Mouse (Mus musculus) liver, adult 2 months (tissue): ENCODE results near the gene Palm. TPM values are rescaled to one million over a fixed set of nuclear protein-coding genes. Genes with fewer than 3 reads are reported as not detected.

ENCODE experiments used
- DNase-seq: peaks from one replicate; pipeline ENCODE4 v3.0.0-alpha.2; 2011; ENCODE audit warnings: low read depth, low spot score; ENCODE audit errors: extremely low read depth
- H3K27ac ChIP-seq: fragments of 200-500 bp; replicated peaks from 2 replicates; pipeline ENCODE4 v1.5.1; 2012; ENCODE audit warnings: low read depth, mild to moderate bottlenecking, control low read depth, inconsistent platforms, low read length; ENCODE audit not compliant: insufficient read depth
- H3K27me3 ChIP-seq: fragments of 200-500 bp; 2 replicates; pipeline ENCODE4 v1.6.1; 2012; ENCODE audit warnings: mild to moderate bottlenecking, moderate library complexity, low read length, inconsistent platforms; ENCODE audit not compliant: control insufficient read depth, insufficient read depth
- H3K36me3 ChIP-seq: fragments of 200-500 bp; 2 replicates; pipeline ENCODE4 v1.6.1; 2012; ENCODE audit warnings: low read length, inconsistent platforms; ENCODE audit not compliant: control insufficient read depth, insufficient read depth
- H3K4me1 ChIP-seq: fragments of 200-500 bp; 2 replicates; pipeline ENCODE4 v1.6.1; 2011; ENCODE audit warnings: low read length; ENCODE audit not compliant: control insufficient read depth, insufficient read depth
- H3K4me3 ChIP-seq: fragments of 200-500 bp; 2 replicates; pipeline ENCODE4 v1.5.1; 2011; ENCODE audit warnings: low read depth, mild to moderate bottlenecking, control low read depth, low read length, moderate library complexity; ENCODE audit not compliant: insufficient read depth
- H3K79me2 ChIP-seq: fragments of 200-500 bp; 2 replicates; pipeline ENCODE4 v1.6.1; 2012; ENCODE audit warnings: inconsistent platforms, mild to moderate bottlenecking, low read length, moderate library complexity; ENCODE audit not compliant: control insufficient read depth, insufficient read depth
- H3K9ac ChIP-seq: fragments of 200-500 bp; 2 replicates; pipeline ENCODE4 v1.6.1; 2012; ENCODE audit warnings: low read depth, mild to moderate bottlenecking, control low read depth, inconsistent platforms, low read length
- CTCF ChIP-seq: fragments of 200-500 bp; IDR thresholded peaks from 2 replicates; pipeline ENCODE4 v1.5.1; 2011; ENCODE audit warnings: low read depth, low read length, control low read depth
- POLR2A ChIP-seq: fragments of 200-500 bp; IDR thresholded peaks from 2 replicates; pipeline ENCODE4 v1.6.1; 2011; ENCODE audit warnings: low read length, control low read depth; ENCODE audit not compliant: insufficient read depth; ENCODE audit errors: extremely low read depth
- WGBS: fragments of 180-500 bp; shearing (Covaris S2); methylation state at CpG from one replicate; pipeline ENCODE4 v1.1.7; 2018; 5-methylcytosine and 5-hydroxymethylcytosine counted together
- polyA plus RNA-seq: library from polyadenylated mRNA; depleted of rRNA; stranded (reverse); fragments of >200 nt; gene quantifications from 2 replicates; pipeline ENCODE4 v1.2.3, GENCODE M21; 2012
- total RNA-seq: library from RNA; depleted of rRNA; stranded (reverse); fragments of >200 nt; gene quantifications from 2 replicates; pipeline ENCODE4 v1.2.3, GENCODE M21; 2014

Gene Palm
- total and polyA plus RNA-seq, 2 experiments: 0.92 to 1.9 TPM

DNA sequence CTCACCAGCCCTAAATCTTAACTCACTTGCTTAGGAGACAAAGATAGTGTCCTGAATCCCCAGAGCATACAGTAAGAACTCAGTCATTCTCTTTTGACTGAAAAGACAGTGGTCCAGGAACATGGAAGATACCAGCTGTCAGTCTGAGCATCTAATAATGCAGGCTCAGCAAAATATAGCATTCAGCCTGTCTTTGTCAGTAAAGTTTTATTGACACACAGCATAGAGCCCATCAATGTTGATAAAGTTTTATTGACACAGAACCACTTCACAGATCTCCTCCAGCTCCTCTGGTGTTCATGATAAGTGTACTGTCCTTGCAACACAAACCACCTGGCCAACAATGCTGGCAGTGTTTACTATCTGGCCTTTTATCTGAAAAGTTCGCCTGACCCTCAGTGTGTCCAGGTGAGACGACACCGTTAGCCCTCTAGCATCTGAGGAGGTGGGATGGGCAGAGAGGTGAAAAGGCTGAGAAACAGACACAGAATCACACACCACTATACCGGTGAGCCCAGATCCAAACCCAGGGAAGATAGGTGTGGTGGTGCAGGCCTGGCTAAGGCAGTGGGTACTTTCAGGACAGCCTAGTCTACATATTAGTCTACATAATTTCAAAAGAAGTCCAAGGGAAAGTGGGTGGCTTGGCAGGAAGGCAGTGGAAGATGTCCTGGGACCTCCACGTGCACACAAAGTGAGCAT is 882 bp upstream of the Palm start:
- 78% methylated on average over 5 of the region's 5 CpGs for WGBS

GRCm38 (mm10) chr10:79793738-79794490 is 542 bp downstream of the Palm start:
- TF ChIP-seq POLR2A: no peak
- no peak for TF ChIP-seq CTCF
- Histone ChIP-seq H3K27me3 (0 out of 2 replicates have a peak, but pooled peaks cover 5% of the 10 kb centered on the region), H3K79me2 (no peaks in the 10 kb centered on the region), H3K27ac (no peak overlapping the region; the same call in 1 of the 2 replicates), H3K4me3 (peak overlapping the region; percentile 70), H3K4me1 (no peaks in the 10 kb centered on the region), H3K9ac (peak overlapping the region; percentile 86), H3K36me3 (no peaks in the 10 kb centered on the region)
- 18% methylated on average over 37 of the region's 38 CpGs for WGBS
- no peak for DNase-seq

More for the DNA sequence above, 882 bp upstream of the Palm start:
- H3K27me3 ChIP-seq: 0 out of 2 replicates have a peak, but pooled peaks cover 5% of the 10 kb centered on the region
- no peak overlapping the region for H3K9ac ChIP-seq
- no peaks in the 10 kb centered on the region for H3K4me1 ChIP-seq
- no peak overlapping the region for H3K4me3 ChIP-seq
- DNase-seq: no peak
- no peaks in the 10 kb centered on the region for H3K36me3 ChIP-seq
- TF ChIP-seq POLR2A (no peak), CTCF (no peak)
- H3K79me2 ChIP-seq: no peaks in the 10 kb centered on the region
- no peak overlapping the region for H3K27ac ChIP-seq

- DNase-seq: no peak
- WGBS: 53% methylated on average over 10 of the region's 10 CpGs
- Histone ChIP-seq H3K79me2 (no peaks in the 10 kb centered on the region), H3K4me3 (peak overlapping the region; percentile 70), H3K4me1 (no peaks in the 10 kb centered on the region), H3K27ac (no peak overlapping the region), H3K27me3 (0 out of 2 replicates have a peak, but pooled peaks cover 5% of the 10 kb centered on the region), H3K36me3 (no peaks in the 10 kb centered on the region), H3K9ac (peak overlapping the region; percentile 35)
- TF ChIP-seq POLR2A: no peak
- TF ChIP-seq CTCF: no peak
Measured at GRCm38 (mm10) chr10:79794491-79794931, 1.1 kb downstream of the Palm start.

DNA sequence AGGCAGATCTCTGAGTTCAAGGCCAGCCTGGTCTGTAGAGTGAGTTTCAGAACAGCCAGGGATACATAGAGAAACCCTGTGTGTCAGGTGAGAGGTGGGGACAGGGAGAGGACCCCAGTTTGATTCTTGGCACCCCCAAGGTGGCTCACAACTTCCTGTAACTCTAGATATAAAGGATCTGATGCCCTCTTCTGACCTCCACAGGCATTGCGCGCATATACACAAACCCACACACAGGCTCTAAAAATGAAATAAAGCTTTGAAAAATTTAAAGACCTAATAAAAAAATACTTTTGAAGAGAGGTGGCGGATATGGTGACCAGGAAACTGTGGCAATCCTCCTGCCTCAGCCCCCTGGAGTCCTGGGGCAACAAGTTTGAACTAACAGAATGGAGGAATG is 2.5 kb downstream of the Palm start:
- H3K4me1 ChIP-seq: no peaks in the 10 kb centered on the region
- no peak overlapping the region for H3K9ac ChIP-seq
- H3K4me3 ChIP-seq: no peak overlapping the region
- TF ChIP-seq POLR2A: no peak
- TF ChIP-seq CTCF: no peak
- DNase-seq: no peak
- no peaks in the 10 kb centered on the region for H3K36me3 ChIP-seq
- no peaks in the 10 kb centered on the region for H3K79me2 ChIP-seq
- H3K27me3 ChIP-seq: 0 out of 2 replicates have a peak, but pooled peaks cover 5% of the 10 kb centered on the region
- 97% methylated on average over 3 of the region's 3 CpGs for WGBS
- H3K27ac ChIP-seq: no peak overlapping the region

DNA sequence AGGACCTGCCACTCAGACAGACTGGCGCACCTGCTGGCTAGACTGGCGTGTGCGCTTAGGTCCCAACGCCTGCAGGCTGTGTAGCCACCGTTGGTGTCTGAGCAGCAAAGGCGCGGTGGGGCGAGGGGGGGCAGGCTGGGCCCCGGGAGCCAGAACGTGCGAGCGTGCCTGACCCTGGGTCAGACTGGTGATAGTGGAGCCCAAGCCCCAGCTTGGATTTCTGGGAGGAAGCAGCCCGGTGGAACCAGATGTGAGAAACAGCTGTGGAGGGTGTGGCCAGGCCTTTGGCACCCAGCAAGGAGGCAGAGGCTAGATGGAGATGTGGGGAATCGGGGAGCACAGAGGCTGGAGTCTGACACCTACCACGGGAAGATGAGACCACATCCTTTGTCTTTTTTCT is 4.0 kb downstream of the Palm start:
- no peak overlapping the region for H3K9ac ChIP-seq

More for the DNA sequence above, 4.0 kb downstream of the Palm start:
- TF ChIP-seq POLR2A (no peak), CTCF (no peak)
- H3K4me1 ChIP-seq: peaks cover 8% of the 10 kb centered on the region
- H3K27me3 ChIP-seq: 0 out of 2 replicates have a peak, but pooled peaks cover 5% of the 10 kb centered on the region
- no peaks in the 10 kb centered on the region for H3K36me3 ChIP-seq
- H3K79me2 ChIP-seq: no peaks in the 10 kb centered on the region
- 73% methylated on average over 15 of the region's 15 CpGs for WGBS
- no peak overlapping the region for H3K4me3 ChIP-seq
- no peak overlapping the region for H3K27ac ChIP-seq
- DNase-seq: no peak
